Mouse (Mus musculus) ES-E14 (cell line): Measurements from ENCODE around the gene Fopnl.

Experiments
- CHD2 ChIP-seq: IDR thresholded peaks from 2 replicates; pipeline ENCODE4 v1.6.1; 2014; ENCODE audit warnings: mild to moderate bottlenecking, low read depth, low read length, inconsistent platforms
- ZC3H11A ChIP-seq: IDR thresholded peaks from 2 replicates; pipeline ENCODE4 v1.6.1; 2012; ENCODE audit warnings: low read depth, mild to moderate bottlenecking, inconsistent platforms, low read length, borderline replicate concordance

DNA sequence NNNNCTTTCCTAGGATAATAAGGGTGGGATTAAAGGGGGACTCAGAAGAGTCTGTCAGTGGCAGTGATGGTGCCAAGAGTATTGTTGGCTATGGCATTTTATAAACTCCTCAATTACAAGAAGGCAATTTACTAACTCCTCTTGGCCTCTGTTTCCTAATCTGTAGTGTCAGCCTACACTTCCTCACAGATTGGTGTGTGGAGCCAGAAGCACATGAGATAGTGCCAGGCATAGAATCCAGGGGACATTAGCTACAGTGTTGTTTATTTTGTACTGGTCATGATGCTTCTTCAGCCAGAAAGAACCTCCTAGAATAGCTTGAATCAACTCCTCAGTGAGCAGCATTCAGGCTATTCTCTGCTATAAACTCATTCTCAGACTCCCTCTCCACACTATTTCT lies 34.4 kb upstream of the Fopnl start:
- TF ChIP-seq ZC3H11A (no peak), CHD2 (no peak)
